Mouse (Mus musculus) forebrain, embryonic 12.5 days (tissue): ENCODE measurements at regions not wholly inside any gene's neighbourhood (a gene's known extent, or its start where the extent isn't known, plus 50 kb on each side); places are given as distances from the start of the nearest gene placed in this dataset.

Source experiments
- ATAC-seq: fragments of 200-750 bp; cut with Nextera tagmentation; 2 replicates; pipeline ENCODE4 v1.8.0; 2017; ENCODE audit warnings: moderate TSS enrichment; ENCODE audit not compliant: low FRiP score
- H3K27ac ChIP-seq: fragments of 300-500 bp; sonication (generic); 2 replicates; pipeline ENCODE4 v1.5.1; 2016; ENCODE audit warnings: mild to moderate bottlenecking
- H3K27me3 ChIP-seq: fragments of 300-500 bp; sonication (generic); 2 replicates; pipeline ENCODE4 v1.6.1; 2016; ENCODE audit warnings: mild to moderate bottlenecking
- H3K36me3 ChIP-seq: fragments of 300-500 bp; sonication (generic); replicated peaks from 2 replicates; pipeline ENCODE4 v1.6.1; 2016; ENCODE audit warnings: mild to moderate bottlenecking
- H3K4me1 ChIP-seq: fragments of 300-500 bp; sonication (generic); 2 replicates; pipeline ENCODE4 v1.6.1; 2016
- H3K4me2 ChIP-seq: fragments of 300-500 bp; sonication (generic); 2 replicates; pipeline ENCODE4 v1.6.1; 2016; ENCODE audit warnings: mild to moderate bottlenecking, moderate library complexity
- H3K4me3 ChIP-seq: fragments of 300-500 bp; sonication (generic); replicated peaks from 2 replicates; pipeline ENCODE4 v1.5.1; 2016; ENCODE audit warnings: mild to moderate bottlenecking
- H3K9ac ChIP-seq: fragments of 300-500 bp; sonication (generic); 2 replicates; pipeline ENCODE4 v1.6.1; 2016; ENCODE audit warnings: mild to moderate bottlenecking
- H3K9me3 ChIP-seq: fragments of 300-500 bp; sonication (generic); 2 replicates; pipeline ENCODE4 v1.6.1; 2016
- WGBS: fragments of 180-500 bp; shearing (Covaris S2); methylation state at CpG from one replicate; pipeline ENCODE4 v1.1.7; 2016; 5-methylcytosine and 5-hydroxymethylcytosine counted together

GRCm38 (mm10) chr14:67588627-67589026, 1579.6 kb upstream of the Gulo start:
- Histone ChIP-seq H3K9ac (no peak overlapping the region), H3K27ac (no peak overlapping the region), H3K4me1 (0 out of 2 replicates have a peak, but pooled peaks cover 3% of the 10 kb centered on the region), H3K27me3 (no peaks in the 10 kb centered on the region), H3K4me3 (no peak overlapping the region), H3K4me2 (no peak overlapping the region), H3K36me3 (no peaks in the 10 kb centered on the region), H3K9me3 (no peaks in the 10 kb centered on the region)
- no peak for ATAC-seq
- 88% methylated on average over 11 of the region's 11 CpGs for WGBS

GRCm38 (mm10) chr14:67584456-67585048, 1575.5 kb upstream of the Gulo start:
- ATAC-seq, result no peak
- WGBS, result 52% methylated on average over 14 of the region's 14 CpGs
- H3K27ac ChIP-seq, result no peak overlapping the region
- H3K4me1 ChIP-seq, result peaks cover 13% of the 10 kb centered on the region; the same call in 1 of the 2 replicates
- no peaks in the 10 kb centered on the region for H3K9me3 ChIP-seq
- no peak overlapping the region for H3K4me2 ChIP-seq
- no peak overlapping the region for H3K4me3 ChIP-seq
- H3K36me3 ChIP-seq, result no peaks in the 10 kb centered on the region
- H3K27me3 ChIP-seq, result 0 out of 2 replicates have a peak, but pooled peaks cover 3% of the 10 kb centered on the region
- no peak overlapping the region for H3K9ac ChIP-seq

GRCm38 (mm10) chr14:67582201-67582782, 1573.3 kb upstream of the Gulo start:
- Histone ChIP-seq H3K27ac (no peak overlapping the region), H3K4me2 (no peak overlapping the region), H3K36me3 (no peaks in the 10 kb centered on the region), H3K9ac (no peak overlapping the region), H3K4me3 (no peak overlapping the region), H3K9me3 (0 out of 2 replicates have a peak, but pooled peaks cover 3% of the 10 kb centered on the region), H3K27me3 (0 out of 2 replicates have a peak, but pooled peaks cover 3% of the 10 kb centered on the region), H3K4me1 (peaks cover 13% of the 10 kb centered on the region; the same call in 1 of the 2 replicates)
- WGBS, result 57% methylated on average over 8 of the region's 8 CpGs
- no peak for ATAC-seq

GRCm38 (mm10) chr14:67574346-67574949, 1565.4 kb upstream of the Gulo start:
- Histone ChIP-seq H3K27me3 (peaks cover 20% of the 10 kb centered on the region), H3K4me2 (no peak overlapping the region), H3K9ac (no peak overlapping the region), H3K4me3 (no peak overlapping the region), H3K9me3 (0 out of 2 replicates have a peak, but pooled peaks cover 3% of the 10 kb centered on the region), H3K36me3 (no peaks in the 10 kb centered on the region), H3K27ac (no peak overlapping the region), H3K4me1 (peaks cover 8% of the 10 kb centered on the region; the same call in 1 of the 2 replicates)
- no peak for ATAC-seq
- 82% methylated on average over 7 of the region's 7 CpGs for WGBS

GRCm38 (mm10) chr14:67573451-67573995, 1564.5 kb upstream of the Gulo start:
- no peak overlapping the region for H3K9ac ChIP-seq
- no peaks in the 10 kb centered on the region for H3K9me3 ChIP-seq
- no peak overlapping the region for H3K4me2 ChIP-seq
- no peak for ATAC-seq
- WGBS, result 47% methylated on average over 12 of the region's 12 CpGs
- H3K4me1 ChIP-seq, result peaks cover 15% of the 10 kb centered on the region
- H3K4me3 ChIP-seq, result no peak overlapping the region
- no peak overlapping the region for H3K27ac ChIP-seq
- no peaks in the 10 kb centered on the region for H3K36me3 ChIP-seq
- peaks cover 29% of the 10 kb centered on the region for H3K27me3 ChIP-seq

GRCm38 (mm10) chr14:67569744-67570322, 1560.8 kb upstream of the Gulo start:
- WGBS, result 25% methylated on average over 17 of the region's 17 CpGs
- Histone ChIP-seq H3K4me2 (peak overlapping the region; percentile 30), H3K27me3 (peaks cover 47% of the 10 kb centered on the region), H3K27ac (no peak overlapping the region), H3K36me3 (no peaks in the 10 kb centered on the region), H3K9me3 (no peaks in the 10 kb centered on the region), H3K4me1 (peaks cover 15% of the 10 kb centered on the region), H3K9ac (no peak overlapping the region), H3K4me3 (no peak overlapping the region)
- ATAC-seq, result no peak

GRCm38 (mm10) chr14:67568896-67569743, 1560.1 kb upstream of the Gulo start:
- H3K36me3 ChIP-seq, result no peaks in the 10 kb centered on the region
- H3K9ac ChIP-seq, result no peak overlapping the region
- no peak for ATAC-seq
- peaks cover 47% of the 10 kb centered on the region for H3K27me3 ChIP-seq
- WGBS, result 16% methylated on average over 22 of the region's 22 CpGs
- H3K4me3 ChIP-seq, result no peak overlapping the region
- no peak overlapping the region for H3K27ac ChIP-seq
- peak overlapping the region; percentile 30 for H3K4me2 ChIP-seq
- H3K4me1 ChIP-seq, result peaks cover 15% of the 10 kb centered on the region
- H3K9me3 ChIP-seq, result no peaks in the 10 kb centered on the region

- WGBS, result 79% methylated on average over 7 of the region's 7 CpGs
- no peak for ATAC-seq
Observed at GRCm38 (mm10) chr14:67554897-67555296, 1545.9 kb upstream of the Gulo start.

GRCm38 (mm10) chr14:67550462-67551185, 1541.6 kb upstream of the Gulo start:
- WGBS, result 52% methylated on average over 6 of the region's 6 CpGs
- peaks cover 12% of the 10 kb centered on the region for H3K4me1 ChIP-seq
- no peaks in the 10 kb centered on the region for H3K9me3 ChIP-seq
- H3K27ac ChIP-seq, result peak overlapping the region; percentile 42; the same call in 1 of the 2 replicates
- H3K4me3 ChIP-seq, result no peak overlapping the region
- peak; percentile 75; the same call in 1 of the 2 replicates for ATAC-seq
- peaks cover 33% of the 10 kb centered on the region for H3K27me3 ChIP-seq
- no peak overlapping the region for H3K9ac ChIP-seq
- H3K4me2 ChIP-seq, result no peak overlapping the region
- H3K36me3 ChIP-seq, result no peaks in the 10 kb centered on the region

More at GRCm38 (mm10) chr14:67554897-67555296, 1545.9 kb upstream of the Gulo start:
- peaks cover 36% of the 10 kb centered on the region for H3K27me3 ChIP-seq
- no peak overlapping the region for H3K4me3 ChIP-seq
- peaks cover 11% of the 10 kb centered on the region for H3K4me1 ChIP-seq
- no peaks in the 10 kb centered on the region for H3K36me3 ChIP-seq
- no peak overlapping the region for H3K27ac ChIP-seq
- no peak overlapping the region for H3K9ac ChIP-seq
- no peaks in the 10 kb centered on the region for H3K9me3 ChIP-seq
- no peak overlapping the region for H3K4me2 ChIP-seq

- 86% methylated on average over 6 of the region's 6 CpGs for WGBS
- H3K9ac ChIP-seq, result no peak overlapping the region
- H3K36me3 ChIP-seq, result no peaks in the 10 kb centered on the region
- no peak overlapping the region for H3K4me2 ChIP-seq
- no peak overlapping the region for H3K4me3 ChIP-seq
- peaks cover 7% of the 10 kb centered on the region; the same call in 1 of the 2 replicates for H3K9me3 ChIP-seq
- H3K27ac ChIP-seq, result no peak overlapping the region
- peaks cover 28% of the 10 kb centered on the region for H3K27me3 ChIP-seq
- H3K4me1 ChIP-seq, result peaks cover 12% of the 10 kb centered on the region
- ATAC-seq, result no peak
Observed at GRCm38 (mm10) chr14:67548750-67549149, 1539.7 kb upstream of the Gulo start.

GRCm38 (mm10) chr14:67545036-67545435, 1536.0 kb upstream of the Gulo start:
- Histone ChIP-seq H3K36me3 (no peaks in the 10 kb centered on the region), H3K4me2 (no peak overlapping the region), H3K9ac (no peak overlapping the region), H3K27ac (no peak overlapping the region), H3K4me3 (no peak overlapping the region), H3K9me3 (peaks cover 14% of the 10 kb centered on the region; the same call in 1 of the 2 replicates), H3K27me3 (peaks cover 3% of the 10 kb centered on the region; the same call in 1 of the 2 replicates), H3K4me1 (peaks cover 11% of the 10 kb centered on the region)
- ATAC-seq, result no peak
- WGBS, result 87% methylated on average over 5 of the region's 5 CpGs
